Mouse (Mus musculus): ENCODE measurements around the gene Pcsk6. TPM values are rescaled to one million over a fixed set of nuclear protein-coding genes. Genes with fewer than 3 reads are reported as not detected.

Pcsk6 gene
- polyA plus RNA-seq, 1 experiment from 2014 or later: 2.7 TPM

GRCm38 (mm10) chr7:65982057-65982456 lies 120.5 kb downstream of the Pcsk6 start:
- H3K27me3 ChIP-seq (ENCODE audit: control insufficient read depth, insufficient read depth, low read length): no peaks in the 10 kb centered on the region
- DNase-seq (ENCODE audit: low spot score) (no peak), ATAC-seq (replicated peaks; ENCODE audit: low FRiP score) (no peak)
- H3K4me3 ChIP-seq (ENCODE audit: low read depth, low read length): no peak overlapping the region
- H3K27ac ChIP-seq (ENCODE audit: low read depth, low read length): no peak overlapping the region
- no peaks in the 10 kb centered on the region for H3K4me1 ChIP-seq (replicated peaks; ENCODE audit: control insufficient read depth, insufficient read depth, low read length)
- no peaks in the 10 kb centered on the region for H3K9me3 ChIP-seq (ENCODE audit: control insufficient read depth, low read length)
- 70% methylated on average over 3 of the region's 3 CpGs for WGBS
- H3K36me3 ChIP-seq (ENCODE audit: control insufficient read depth, insufficient read depth, low read length): no peaks in the 10 kb centered on the region
- no peak overlapping the region for H3K4me2 ChIP-seq (ENCODE audit: low read depth, low read length, severe bottlenecking)
- no peak overlapping the region for H3K9ac ChIP-seq (ENCODE audit: low read length)

- Histone ChIP-seq H3K4me3 (ENCODE audit: low read depth, low read length) (no peak overlapping the region), H3K36me3 (ENCODE audit: control insufficient read depth, insufficient read depth, low read length) (no peaks in the 10 kb centered on the region), H3K27me3 (ENCODE audit: control insufficient read depth, insufficient read depth, low read length) (no peaks in the 10 kb centered on the region), H3K4me2 (ENCODE audit: low read depth, low read length, severe bottlenecking) (no peak overlapping the region), H3K27ac (ENCODE audit: low read depth, low read length) (no peak overlapping the region), H3K9me3 (ENCODE audit: control insufficient read depth, low read length) (no peaks in the 10 kb centered on the region), H3K4me1 (replicated peaks; ENCODE audit: control insufficient read depth, insufficient read depth, low read length) (no peaks in the 10 kb centered on the region), H3K9ac (ENCODE audit: low read length) (no peak overlapping the region)
- ATAC-seq (replicated peaks; ENCODE audit: low FRiP score) (no peak), DNase-seq (ENCODE audit: low spot score) (no peak)
- 94% methylated on average over 4 of the region's 4 CpGs for WGBS
These were observed 126.7 kb downstream of the Pcsk6 start for GRCm38 (mm10) chr7:65988249-65988648.

GRCm38 (mm10) chr7:65988709-65989108 lies 127.2 kb downstream of the Pcsk6 start:
- Histone ChIP-seq H3K27ac (ENCODE audit: low read depth, low read length) (no peak overlapping the region), H3K9me3 (ENCODE audit: control insufficient read depth, low read length) (no peaks in the 10 kb centered on the region), H3K4me1 (replicated peaks; ENCODE audit: control insufficient read depth, insufficient read depth, low read length) (no peaks in the 10 kb centered on the region), H3K4me3 (ENCODE audit: low read depth, low read length) (no peak overlapping the region), H3K4me2 (ENCODE audit: low read depth, low read length, severe bottlenecking) (no peak overlapping the region), H3K27me3 (ENCODE audit: control insufficient read depth, insufficient read depth, low read length) (no peaks in the 10 kb centered on the region), H3K9ac (ENCODE audit: low read length) (no peak overlapping the region), H3K36me3 (ENCODE audit: control insufficient read depth, insufficient read depth, low read length) (no peaks in the 10 kb centered on the region)
- WGBS: 95% methylated on average over 5 of the region's 5 CpGs
- ATAC-seq (replicated peaks; ENCODE audit: low FRiP score) (no peak), DNase-seq (ENCODE audit: low spot score) (no peak)

GRCm38 (mm10) chr7:65992329-65992728 lies 130.8 kb downstream of the Pcsk6 start:
- ATAC-seq (replicated peaks; ENCODE audit: low FRiP score): no peak
- H3K27ac ChIP-seq (ENCODE audit: low read depth, low read length): no peak overlapping the region
- no peaks in the 10 kb centered on the region for H3K4me1 ChIP-seq (replicated peaks; ENCODE audit: control insufficient read depth, insufficient read depth, low read length)
- H3K4me2 ChIP-seq (ENCODE audit: low read depth, low read length, severe bottlenecking): no peak overlapping the region
- H3K27me3 ChIP-seq (ENCODE audit: control insufficient read depth, insufficient read depth, low read length): no peaks in the 10 kb centered on the region
- H3K36me3 ChIP-seq (ENCODE audit: control insufficient read depth, insufficient read depth, low read length): no peaks in the 10 kb centered on the region
- H3K9ac ChIP-seq (ENCODE audit: low read length): no peak overlapping the region
- H3K4me3 ChIP-seq (ENCODE audit: low read depth, low read length): no peak overlapping the region
- DNase-seq (ENCODE audit: low spot score): no peak
- no peaks in the 10 kb centered on the region for H3K9me3 ChIP-seq (ENCODE audit: control insufficient read depth, low read length)
- 85% methylated on average over 6 of the region's 6 CpGs for WGBS

GRCm38 (mm10) chr7:65993410-65993809 lies 131.9 kb downstream of the Pcsk6 start:
- WGBS: 59% methylated on average over 3 of the region's 3 CpGs
- ATAC-seq (replicated peaks; ENCODE audit: low FRiP score) (no peak), DNase-seq (ENCODE audit: low spot score) (no peak)
- Histone ChIP-seq H3K4me2 (ENCODE audit: low read depth, low read length, severe bottlenecking) (no peak overlapping the region), H3K9ac (ENCODE audit: low read length) (no peak overlapping the region), H3K36me3 (ENCODE audit: control insufficient read depth, insufficient read depth, low read length) (no peaks in the 10 kb centered on the region), H3K4me1 (replicated peaks; ENCODE audit: control insufficient read depth, insufficient read depth, low read length) (no peaks in the 10 kb centered on the region), H3K27me3 (ENCODE audit: control insufficient read depth, insufficient read depth, low read length) (no peaks in the 10 kb centered on the region), H3K9me3 (ENCODE audit: control insufficient read depth, low read length) (no peaks in the 10 kb centered on the region), H3K27ac (ENCODE audit: low read depth, low read length) (no peak overlapping the region), H3K4me3 (ENCODE audit: low read depth, low read length) (no peak overlapping the region)

GRCm38 (mm10) chr7:66001035-66001754 lies 139.7 kb downstream of the Pcsk6 start:
- Histone ChIP-seq H3K27ac (ENCODE audit: low read depth, low read length) (no peak overlapping the region), H3K9me3 (ENCODE audit: control insufficient read depth, low read length) (no peaks in the 10 kb centered on the region; the same call in 1 of the 2 replicates), H3K36me3 (ENCODE audit: control insufficient read depth, insufficient read depth, low read length) (no peaks in the 10 kb centered on the region), H3K4me1 (replicated peaks; ENCODE audit: control insufficient read depth, insufficient read depth, low read length) (no peaks in the 10 kb centered on the region), H3K4me3 (ENCODE audit: low read depth, low read length) (no peak overlapping the region), H3K27me3 (ENCODE audit: control insufficient read depth, insufficient read depth, low read length) (no peaks in the 10 kb centered on the region), H3K4me2 (ENCODE audit: low read depth, low read length, severe bottlenecking) (no peak overlapping the region), H3K9ac (ENCODE audit: low read length) (no peak overlapping the region)
- 91% methylated on average over 16 of the region's 16 CpGs for WGBS
- DNase-seq (ENCODE audit: low spot score) (no peak), ATAC-seq (replicated peaks; ENCODE audit: low FRiP score) (no peak)

GRCm38 (mm10) chr7:66001797-66002196 lies 140.3 kb downstream of the Pcsk6 start:
- Histone ChIP-seq H3K27ac (ENCODE audit: low read depth, low read length) (no peak overlapping the region), H3K9ac (ENCODE audit: low read length) (no peak overlapping the region), H3K4me3 (ENCODE audit: low read depth, low read length) (no peak overlapping the region), H3K9me3 (ENCODE audit: control insufficient read depth, low read length) (no peaks in the 10 kb centered on the region; the same call in 1 of the 2 replicates), H3K36me3 (ENCODE audit: control insufficient read depth, insufficient read depth, low read length) (no peaks in the 10 kb centered on the region), H3K4me2 (ENCODE audit: low read depth, low read length, severe bottlenecking) (no peak overlapping the region), H3K4me1 (replicated peaks; ENCODE audit: control insufficient read depth, insufficient read depth, low read length) (no peaks in the 10 kb centered on the region), H3K27me3 (ENCODE audit: control insufficient read depth, insufficient read depth, low read length) (no peaks in the 10 kb centered on the region)
- DNase-seq (ENCODE audit: low spot score) (no peak), ATAC-seq (replicated peaks; ENCODE audit: low FRiP score) (no peak)
- 71% methylated on average over 3 of the region's 3 CpGs for WGBS

- Histone ChIP-seq H3K9me3 (ENCODE audit: control insufficient read depth, low read length) (no peaks in the 10 kb centered on the region; the same call in 1 of the 2 replicates), H3K4me1 (replicated peaks; ENCODE audit: control insufficient read depth, insufficient read depth, low read length) (no peaks in the 10 kb centered on the region), H3K36me3 (ENCODE audit: control insufficient read depth, insufficient read depth, low read length) (no peaks in the 10 kb centered on the region), H3K4me3 (ENCODE audit: low read depth, low read length) (no peak overlapping the region), H3K4me2 (ENCODE audit: low read depth, low read length, severe bottlenecking) (no peak overlapping the region), H3K27me3 (ENCODE audit: control insufficient read depth, insufficient read depth, low read length) (no peaks in the 10 kb centered on the region), H3K9ac (ENCODE audit: low read length) (no peak overlapping the region), H3K27ac (ENCODE audit: low read depth, low read length) (no peak overlapping the region)
- DNase-seq (ENCODE audit: low spot score): no peak
- 91% methylated on average over 5 of the region's 5 CpGs for WGBS
- ATAC-seq (replicated peaks; ENCODE audit: low FRiP score): no peak
These were observed 141.9 kb downstream of the Pcsk6 start for GRCm38 (mm10) chr7:66003447-66003846.
